Mouse (Mus musculus) testis, adult 2 months (tissue): ENCODE data around the gene Casc3. TPM values are rescaled to one million over a fixed set of nuclear protein-coding genes. Genes with fewer than 3 reads are reported as not detected.

Experiments used
- H3K27ac ChIP-seq: fragments of 200-500 bp; 2 replicates; pipeline ENCODE4 v1.5.1; 2012; ENCODE audit warnings: low read depth, low read length; ENCODE audit not compliant: control insufficient read depth, insufficient read depth
- H3K27me3 ChIP-seq: fragments of 200-500 bp; 2 replicates; pipeline ENCODE4 v1.6.1; 2012; ENCODE audit warnings: mild to moderate bottlenecking, low read length, moderate library complexity; ENCODE audit not compliant: control insufficient read depth, insufficient read depth
- H3K36me3 ChIP-seq: fragments of 200-500 bp; 2 replicates; pipeline ENCODE4 v1.6.1; 2012; ENCODE audit warnings: mild to moderate bottlenecking, low read length; ENCODE audit not compliant: control insufficient read depth, insufficient read depth
- H3K4me1 ChIP-seq: fragments of 200-500 bp; 2 replicates; pipeline ENCODE4 v1.6.1; 2012; ENCODE audit warnings: low read length; ENCODE audit not compliant: control insufficient read depth, insufficient read depth
- H3K4me3 ChIP-seq: fragments of 200-500 bp; 2 replicates; pipeline ENCODE4 v1.5.1; 2012; ENCODE audit warnings: low read depth, mild to moderate bottlenecking, low read length, moderate library complexity, mixed read lengths; ENCODE audit not compliant: control insufficient read depth
- CTCF ChIP-seq: fragments of 200-500 bp; IDR thresholded peaks from 2 replicates; pipeline ENCODE4 v1.5.1; 2012; ENCODE audit warnings: low read depth, mild to moderate bottlenecking, inconsistent platforms, low read length, moderate library complexity; ENCODE audit not compliant: control insufficient read depth, insufficient read depth, insufficient replicate concordance
- POLR2A ChIP-seq: fragments of 200-500 bp; IDR thresholded peaks from 2 replicates; pipeline ENCODE4 v1.6.1; 2012; ENCODE audit warnings: low read depth, mild to moderate bottlenecking, inconsistent platforms, low read length, moderate library complexity; ENCODE audit not compliant: control insufficient read depth
- polyA plus RNA-seq: library from polyadenylated mRNA; depleted of rRNA; stranded (reverse); fragments of >200 nt; gene quantifications from 2 replicates; pipeline ENCODE4 v1.2.3, GENCODE M21; 2012

The Casc3 gene
- polyA plus RNA-seq, 1 experiment: 24.9 TPM

DNA sequence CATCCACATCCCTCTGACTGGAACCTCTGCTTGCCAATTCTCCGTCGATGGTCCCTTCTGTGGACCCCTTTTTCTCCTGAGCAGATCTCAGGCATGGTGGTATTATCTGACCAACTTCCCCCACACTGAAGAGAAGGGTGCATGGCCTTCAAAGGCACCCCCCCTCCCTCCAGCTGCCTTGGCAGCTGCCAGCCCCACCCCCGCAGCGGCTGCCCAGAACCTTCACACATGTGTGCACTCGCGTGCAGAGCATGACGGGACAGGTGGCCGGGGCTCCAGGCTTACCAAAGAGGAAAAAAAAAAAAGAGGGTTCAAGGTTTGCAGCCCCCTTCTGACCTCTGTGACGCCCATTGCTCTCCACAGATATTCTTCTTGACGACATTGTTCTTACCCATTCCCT is 35.2 kb downstream of the Casc3 start:
- no peak overlapping the region for H3K4me3 ChIP-seq
- no peaks in the 10 kb centered on the region for H3K27me3 ChIP-seq
- TF ChIP-seq POLR2A (no peak), CTCF (no peak)
- H3K36me3 ChIP-seq: no peaks in the 10 kb centered on the region
- no peak overlapping the region for H3K27ac ChIP-seq
- H3K4me1 ChIP-seq: peaks cover 6% of the 10 kb centered on the region; the same call in 1 of the 2 replicates

DNA sequence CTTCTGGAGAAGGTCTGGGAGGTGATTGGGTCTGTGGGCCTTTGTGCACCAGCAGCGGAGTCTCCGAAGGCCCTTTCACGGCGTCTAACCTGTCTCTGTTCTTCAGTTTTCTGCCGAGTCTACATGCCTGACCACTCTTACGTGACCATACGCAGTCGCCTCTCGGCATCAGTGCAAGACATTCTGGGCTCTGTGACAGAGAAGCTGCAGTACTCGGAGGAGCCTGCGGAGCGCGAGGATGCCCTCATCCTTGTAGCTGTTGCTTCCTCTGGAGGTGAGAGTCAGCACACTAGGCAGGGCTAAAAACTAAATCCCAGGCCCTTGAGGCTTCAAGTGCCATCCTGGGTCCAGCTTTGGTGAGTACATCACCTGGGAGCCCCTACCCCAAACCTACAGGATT is 41.3 kb downstream of the Casc3 start:
- H3K36me3 ChIP-seq: no peaks in the 10 kb centered on the region
- no peak for TF ChIP-seq POLR2A
- TF ChIP-seq CTCF: 0 out of 2 replicates have a peak, but pooled peaks have one; percentile 17
- H3K4me3 ChIP-seq: no peak overlapping the region
- peaks cover 12% of the 10 kb centered on the region for H3K4me1 ChIP-seq
- no peaks in the 10 kb centered on the region for H3K27me3 ChIP-seq
- no peak overlapping the region for H3K27ac ChIP-seq

DNA sequence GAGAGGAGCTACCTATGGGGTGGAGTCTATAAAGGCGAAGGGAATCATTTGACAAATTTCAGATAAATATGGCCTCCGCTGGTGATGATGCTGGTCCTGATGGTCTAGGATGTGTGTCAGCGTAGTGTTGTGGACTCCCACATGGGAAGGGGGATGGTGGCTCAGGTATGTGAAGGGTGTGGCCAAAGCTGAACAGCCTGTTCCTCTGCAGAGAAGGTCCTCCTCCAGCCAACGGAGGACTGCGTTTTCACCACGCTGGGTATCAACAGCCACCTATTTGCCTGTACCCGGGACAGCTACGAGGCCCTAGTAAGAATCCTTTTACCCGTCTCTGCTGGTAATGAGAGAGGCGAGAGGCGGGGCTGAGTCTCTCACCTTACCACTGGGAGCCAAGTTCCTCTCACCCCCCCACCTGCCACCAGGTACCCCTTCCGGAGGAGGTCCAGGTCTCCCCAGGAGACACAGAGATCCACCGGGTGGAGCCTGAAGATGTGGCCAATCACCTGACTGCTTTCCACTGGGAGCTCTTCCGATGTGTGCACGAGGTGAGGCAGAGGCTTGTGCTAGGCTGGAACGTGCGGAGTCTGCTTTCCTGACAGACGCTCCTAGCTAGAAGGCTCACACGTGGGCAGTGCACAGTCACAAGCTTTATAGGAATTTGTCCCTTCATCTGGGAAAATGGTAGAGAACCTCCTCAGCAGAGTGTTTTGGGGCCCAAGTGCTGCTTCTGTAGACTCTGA is 42.3 kb downstream of the Casc3 start:
- TF ChIP-seq CTCF: no peak
- no peak for TF ChIP-seq POLR2A
- Histone ChIP-seq H3K27me3 (no peaks in the 10 kb centered on the region), H3K36me3 (no peaks in the 10 kb centered on the region), H3K4me1 (peaks cover 12% of the 10 kb centered on the region), H3K4me3 (no peak overlapping the region), H3K27ac (no peak overlapping the region)

DNA sequence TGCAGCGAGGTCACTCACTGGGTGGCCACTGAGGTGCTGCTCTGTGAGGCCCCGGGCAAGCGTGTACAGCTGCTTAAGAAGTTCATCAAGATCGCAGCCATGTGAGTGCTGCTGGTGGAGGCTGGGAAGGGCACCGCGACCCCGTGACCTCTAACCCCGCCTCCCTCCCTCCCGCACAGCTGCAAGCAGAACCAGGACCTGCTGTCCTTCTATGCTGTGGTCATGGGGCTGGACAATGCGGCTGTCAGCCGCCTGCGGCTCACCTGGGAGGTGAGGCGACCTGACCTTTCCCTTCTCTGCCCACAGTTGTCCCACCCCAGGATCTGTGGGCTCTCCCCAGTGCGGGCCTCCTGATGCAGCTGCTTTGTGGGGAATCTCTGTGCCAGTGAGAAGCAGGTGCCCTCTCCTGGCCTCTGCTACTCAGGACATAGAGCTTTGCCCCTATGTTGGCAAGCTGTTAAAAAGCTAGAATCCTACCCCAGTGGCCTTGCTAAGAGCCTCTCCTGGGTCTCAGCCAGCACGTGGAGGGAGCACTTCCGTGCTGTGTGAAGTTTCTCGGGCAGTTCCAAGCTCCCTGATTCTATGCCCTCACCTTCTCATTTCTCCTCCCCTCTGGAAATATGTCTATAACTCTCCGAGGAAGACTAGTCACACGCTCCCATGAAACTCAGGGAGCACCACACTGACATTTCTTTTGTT is 44.6 kb downstream of the Casc3 start:
- TF ChIP-seq CTCF: no peak
- TF ChIP-seq POLR2A: no peak
- Histone ChIP-seq H3K27me3 (no peaks in the 10 kb centered on the region), H3K4me1 (peaks cover 12% of the 10 kb centered on the region), H3K27ac (no peak overlapping the region), H3K4me3 (no peak overlapping the region), H3K36me3 (no peaks in the 10 kb centered on the region)

DNA sequence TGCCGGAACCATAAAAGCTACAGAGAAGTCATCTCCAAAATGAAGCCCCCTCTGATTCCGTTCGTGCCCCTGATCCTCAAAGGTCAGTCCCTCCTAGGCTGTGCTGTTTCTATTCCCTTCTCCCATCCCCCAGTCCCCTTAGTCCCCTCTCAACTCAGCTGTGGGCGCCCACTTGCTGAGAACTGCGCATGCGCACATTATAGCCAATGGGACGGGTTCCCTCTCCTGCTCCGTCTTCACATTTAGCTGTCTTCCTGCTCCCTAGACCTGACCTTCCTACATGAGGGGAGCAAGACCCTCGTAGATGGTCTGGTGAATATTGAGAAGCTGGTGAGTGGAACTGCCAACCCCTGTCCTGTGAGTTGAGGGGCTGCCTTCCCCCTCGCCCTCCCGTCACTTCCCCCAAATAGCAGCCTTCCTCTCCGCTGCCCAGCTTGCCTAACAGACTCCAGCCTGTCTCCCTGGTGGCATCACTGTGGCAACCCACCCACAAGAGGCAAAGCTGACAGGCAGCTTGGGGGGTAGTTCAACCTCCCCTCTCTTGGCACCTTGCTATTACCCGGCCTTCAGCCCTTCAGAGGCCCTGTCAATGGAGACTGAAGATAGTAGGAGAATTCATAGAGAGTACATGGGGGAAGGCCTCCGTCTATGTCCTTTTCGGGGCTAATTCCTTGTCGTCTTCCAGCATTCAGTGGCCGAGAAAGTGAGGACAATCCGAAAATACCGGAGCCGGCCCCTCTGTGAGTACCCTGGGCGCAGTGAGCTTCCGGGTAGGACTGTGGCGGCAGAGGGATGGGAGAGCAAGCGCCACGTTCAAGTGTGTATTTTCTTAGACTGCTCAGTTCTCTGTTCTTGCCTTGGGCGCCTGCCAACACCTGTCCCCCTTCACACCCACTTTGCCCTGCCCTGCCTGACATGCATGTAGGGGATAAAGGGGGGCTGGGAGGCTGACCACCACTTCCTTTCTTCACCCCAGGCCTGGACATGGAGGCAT is 45.7 kb downstream of the Casc3 start:
- Histone ChIP-seq H3K4me1 (peaks cover 12% of the 10 kb centered on the region), H3K36me3 (no peaks in the 10 kb centered on the region), H3K4me3 (peak overlapping the region; percentile 37), H3K27me3 (no peaks in the 10 kb centered on the region), H3K27ac (no peak overlapping the region)
- TF ChIP-seq CTCF (no peak), POLR2A (no peak)

DNA sequence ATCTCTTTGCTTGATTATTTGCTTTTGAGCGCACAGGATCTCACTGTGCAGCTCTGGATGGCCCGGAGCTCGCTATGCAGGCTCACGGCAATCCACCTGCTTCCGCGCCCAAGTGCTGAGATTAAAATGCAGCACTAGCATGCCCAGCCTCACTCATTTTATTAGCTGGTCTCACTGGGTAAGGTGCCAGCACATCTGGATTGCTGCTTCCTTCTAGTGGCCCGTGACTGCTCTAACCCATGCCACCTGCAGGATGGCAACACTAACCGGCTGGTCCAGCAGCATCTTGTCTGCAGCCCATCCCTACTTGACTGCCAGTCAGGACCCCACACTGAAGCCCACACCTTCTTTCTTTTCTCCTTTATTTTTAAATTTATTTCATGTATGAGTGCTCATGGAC is 49.4 kb downstream of the Casc3 start:
- no peaks in the 10 kb centered on the region for H3K27me3 ChIP-seq
- no peaks in the 10 kb centered on the region for H3K36me3 ChIP-seq
- peaks cover 11% of the 10 kb centered on the region for H3K4me1 ChIP-seq
- no peak for TF ChIP-seq POLR2A
- no peak for TF ChIP-seq CTCF
- no peak overlapping the region for H3K4me3 ChIP-seq
- H3K27ac ChIP-seq: no peak overlapping the region
